Mouse (Mus musculus): ENCODE measurements at regions not wholly inside any gene's neighbourhood (a gene's known extent, or its start where the extent isn't known, plus 50 kb on each side); places are given as distances from the start of the nearest gene placed in this dataset.

DNA sequence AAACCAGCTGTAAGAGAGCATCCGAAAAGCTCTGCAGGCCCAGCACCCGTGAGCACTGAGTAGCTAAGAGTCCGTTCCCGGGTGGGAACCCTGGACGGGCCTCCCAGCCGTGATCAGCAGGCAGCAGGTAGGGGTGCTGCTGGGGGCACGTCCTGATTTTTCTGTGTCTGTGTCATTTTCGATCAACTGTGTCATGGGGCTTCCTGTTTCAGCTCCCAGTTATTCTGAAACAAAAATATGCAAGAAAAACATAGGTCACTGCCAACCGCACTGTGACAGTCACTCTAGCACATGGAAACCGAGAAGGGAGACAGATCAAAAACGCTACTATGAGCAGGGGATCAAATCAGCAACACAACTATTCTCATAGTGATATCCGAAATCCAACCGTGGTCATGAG lies 218.8 kb upstream of the Spdye4c start:
- TF ChIP-seq CTCF (IDR thresholded peaks at IDR 0.05; ENCODE audit: borderline replicate concordance, insufficient read depth, low read depth, low read length) (no peak), POLR2A (IDR thresholded peaks at IDR 0.05; ENCODE audit: borderline replicate concordance, insufficient read depth, low read length) (no peak)

Data from cerebellum, adult 2 months (tissue).